Mouse (Mus musculus): ENCODE measurements around the gene Gps2. TPM values are rescaled to one million over a fixed set of nuclear protein-coding genes. Genes with fewer than 3 reads are reported as not detected.
"Not testable (repeated sequence)": the region's sequence is repeated elsewhere in the genome, so short reads cannot be mapped to it uniquely, and the experiment has no call there.

The Gps2 gene
- polyA plus RNA-seq, 1 experiment from 2014 or later = 79.6 TPM

- Histone ChIP-seq H3K4me3 (no peak overlapping the region), H3K9ac (replicated peaks) (no peak overlapping the region), H3K27ac (replicated peaks) (no peak overlapping the region), H3K9me3 (no peaks in the 10 kb centered on the region), H3K27me3 (no peaks in the 10 kb centered on the region), H3K4me1 (peaks cover 18% of the 10 kb centered on the region), H3K36me3 (no peaks in the 10 kb centered on the region), H3K4me2 (replicated peaks) (no peak overlapping the region)
- 92% methylated on average over 18 of the region's 18 CpGs for WGBS
- ATAC-seq (replicated peaks) = no peak
Observed at GRCm38 (mm10) chr11:69945997-69946891, 32.6 kb downstream of the Gps2 start.

DNA sequence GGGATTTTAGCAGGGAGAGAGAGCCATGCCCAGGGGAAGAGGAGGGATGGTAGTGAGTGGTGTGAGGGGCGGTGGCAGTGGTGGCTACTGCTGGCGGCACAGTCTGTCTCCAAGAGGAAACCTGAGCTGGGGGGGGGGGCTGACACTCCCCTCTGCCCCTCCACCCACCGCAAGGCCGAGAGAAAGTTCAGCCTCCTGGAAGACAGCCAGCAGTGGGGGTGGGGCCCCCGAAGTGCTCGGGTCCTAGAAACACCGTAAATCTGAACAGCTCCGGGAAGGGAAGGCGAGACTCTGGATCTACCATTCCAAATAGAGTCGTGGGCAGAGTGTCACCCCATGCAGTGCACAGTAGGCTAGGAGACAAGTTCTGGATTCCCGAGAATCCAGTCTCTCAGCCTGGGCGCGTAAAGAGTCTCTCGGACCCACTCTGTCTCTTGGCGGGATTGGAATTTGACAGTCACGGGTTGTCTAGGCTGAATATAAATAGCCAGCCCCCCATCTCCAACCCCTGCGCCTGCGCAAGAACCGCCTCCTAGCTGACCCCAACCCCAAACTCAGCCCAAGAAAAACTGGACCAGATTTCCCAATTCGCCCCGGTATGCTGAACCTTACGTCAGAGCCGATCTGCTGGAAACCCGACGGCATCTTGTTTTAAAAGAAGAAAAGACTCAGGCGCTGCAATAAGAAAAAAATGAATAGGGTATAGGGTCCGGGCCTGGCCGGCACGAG, 33.8 kb downstream of the Gps2 start:
- 2% methylated on average over 29 of the region's 29 CpGs for WGBS
- Histone ChIP-seq H3K4me3 (peak overlapping the region; percentile 42), H3K4me1 (peaks cover 18% of the 10 kb centered on the region), H3K9me3 (no peaks in the 10 kb centered on the region), H3K27ac (replicated peaks) (peak overlapping the region; percentile 64; the same call in 1 of the 2 replicates), H3K36me3 (no peaks in the 10 kb centered on the region), H3K4me2 (replicated peaks) (peak overlapping the region; percentile 48), H3K9ac (replicated peaks) (peak overlapping the region; percentile 34), H3K27me3 (no peaks in the 10 kb centered on the region)
- ATAC-seq (replicated peaks) = peak; percentile 44

DNA sequence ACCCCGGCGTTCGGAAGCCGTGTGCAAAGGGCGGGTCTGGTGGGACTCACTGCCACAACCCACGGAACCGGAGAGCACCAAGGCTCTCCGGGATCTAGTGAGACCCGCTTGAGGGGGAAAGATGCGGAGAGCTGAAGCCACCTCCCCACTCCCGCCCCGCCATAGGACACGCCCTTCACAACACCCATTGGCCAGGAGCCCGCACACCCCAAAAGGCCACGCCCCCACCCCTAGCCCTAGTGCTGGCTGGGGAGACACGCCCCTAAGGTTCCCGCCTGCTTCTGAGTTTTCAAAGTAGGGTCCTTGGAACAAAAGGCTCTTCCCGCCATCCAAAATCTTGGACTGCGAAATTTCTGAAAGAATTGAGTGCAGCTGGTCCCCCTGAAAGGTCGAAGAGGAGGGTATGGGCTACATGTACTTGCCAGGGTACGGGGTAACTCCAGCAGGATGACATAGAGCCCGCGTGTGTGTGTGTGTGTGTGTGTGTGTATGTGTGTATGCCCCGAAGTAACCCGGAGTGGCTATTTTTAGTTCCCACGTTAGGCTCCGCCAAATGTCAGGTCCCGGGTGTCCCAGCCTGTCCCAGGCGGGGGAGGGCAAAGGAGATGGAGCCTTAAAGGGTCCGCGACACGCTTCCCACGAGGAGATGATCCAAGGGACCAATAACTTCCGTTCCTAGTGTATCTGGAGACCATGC, 34.5 kb downstream of the Gps2 start, which contains the start of gene Slc2a4:
Gene Slc2a4, minus strand, starts transcription at position 123 of the 697 bp plus-strand sequence.
- H3K9ac ChIP-seq (replicated peaks) = peak within 1 kb of the TSS; percentile 34
- H3K27me3 ChIP-seq = no peaks in the 10 kb centered on the region
- H3K27ac ChIP-seq (replicated peaks) = peak within 1 kb of the TSS; percentile 64
- H3K36me3 ChIP-seq = no peaks in the 10 kb centered on the region
- H3K4me3 ChIP-seq = peak within 1 kb of the TSS; percentile 42
- WGBS = under 1% methylated on average over 34 of the region's 34 CpGs
- peaks cover 18% of the 10 kb centered on the region for H3K4me1 ChIP-seq
- peak within 1 kb of the TSS; percentile 48 for H3K4me2 ChIP-seq (replicated peaks)
- no peaks in the 10 kb centered on the region for H3K9me3 ChIP-seq
- peak; percentile 95 for ATAC-seq (replicated peaks)

DNA sequence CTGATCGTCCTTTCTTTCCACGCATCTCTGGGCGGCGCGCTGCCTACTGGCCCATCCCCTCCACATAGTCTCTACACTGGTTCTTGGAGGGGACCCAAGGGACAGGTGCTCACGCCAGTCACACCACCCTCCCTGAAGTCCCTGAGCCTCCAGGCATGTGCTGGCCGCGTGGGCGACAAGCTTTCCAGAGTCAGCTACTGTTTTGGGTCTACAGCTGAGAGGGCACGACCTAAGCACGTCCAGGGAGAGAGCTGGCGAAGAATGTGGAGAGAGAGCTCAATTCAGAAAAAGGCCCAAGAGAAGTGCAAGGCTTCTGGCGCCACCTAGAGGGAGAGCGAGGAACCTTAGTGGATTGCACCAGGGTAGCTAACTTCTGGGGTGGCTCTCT, 35.1 kb downstream of the Gps2 start:
- ATAC-seq (replicated peaks) = no peak; the same call in 1 of the 2 replicates
- Histone ChIP-seq H3K27me3 (no peaks in the 10 kb centered on the region), H3K4me3 (peak overlapping the region; percentile 42), H3K9me3 (no peaks in the 10 kb centered on the region), H3K36me3 (no peaks in the 10 kb centered on the region), H3K27ac (replicated peaks) (peak overlapping the region; percentile 64), H3K4me2 (replicated peaks) (peak overlapping the region; percentile 48), H3K9ac (replicated peaks) (peak overlapping the region; percentile 34; the same call in 1 of the 2 replicates), H3K4me1 (peaks cover 18% of the 10 kb centered on the region)
- 0% methylated on average over 14 of the region's 14 CpGs for WGBS

DNA sequence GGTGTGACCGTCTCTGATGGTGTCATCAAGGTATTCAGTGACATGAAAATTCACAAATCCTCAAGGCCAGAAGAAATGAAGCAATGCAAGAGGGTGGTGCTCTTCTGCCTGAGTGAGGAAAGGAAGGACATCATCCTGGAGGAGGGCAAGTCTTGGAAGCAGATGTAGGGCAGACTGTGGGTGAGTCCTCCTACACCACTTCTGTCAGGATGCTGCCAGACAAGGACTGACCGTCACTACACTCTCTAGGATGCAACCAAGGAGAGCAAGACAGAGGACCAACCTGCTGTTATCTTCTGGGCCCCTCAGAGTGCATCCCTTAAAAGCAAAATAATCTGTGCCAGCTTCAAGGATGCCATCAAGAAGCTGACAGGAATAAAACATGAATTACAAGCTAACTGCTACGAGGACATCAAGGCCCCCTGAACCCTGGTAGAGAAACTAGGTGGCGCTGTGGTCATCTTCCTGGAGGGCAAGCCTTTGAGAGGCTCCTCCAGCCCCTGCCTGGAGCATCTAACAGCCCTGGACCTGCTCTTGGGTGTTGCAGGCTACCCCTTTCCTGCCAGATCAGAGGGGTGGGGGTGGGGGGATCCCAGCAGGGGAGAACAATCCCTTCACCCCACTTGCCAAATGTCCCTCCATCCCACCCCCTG, 37.2 kb downstream of the Gps2 start:
- no peak overlapping the region for H3K4me3 ChIP-seq
- 38% methylated on average over 4 of the region's 4 CpGs for WGBS
- ATAC-seq (replicated peaks) = no peak

DNA sequence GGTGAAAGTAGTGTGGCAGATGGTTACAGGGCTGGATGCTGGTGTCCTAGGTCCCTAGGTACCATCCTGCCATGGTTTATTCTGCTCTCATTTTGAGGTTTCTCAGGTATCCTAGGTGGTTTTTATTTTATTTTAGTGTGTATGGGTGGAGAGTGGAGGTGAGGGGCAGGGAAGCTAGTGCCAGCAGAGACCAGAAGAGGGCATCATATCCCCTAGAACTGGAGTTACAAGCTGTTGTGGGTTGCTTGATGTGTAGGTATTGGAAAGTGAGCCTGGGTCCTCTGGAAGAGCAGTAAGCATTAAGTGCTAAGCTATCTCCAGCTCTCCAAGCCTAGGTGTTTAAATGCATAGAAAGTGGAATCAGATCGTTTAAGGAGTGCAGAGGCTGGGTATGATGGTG, 38.6 kb downstream of the Gps2 start:
- no peak overlapping the region for H3K27ac ChIP-seq (replicated peaks)
- no peak overlapping the region for H3K4me3 ChIP-seq
- WGBS = 47% methylated on average over 1 of the region's 1 CpGs
- no peaks in the 10 kb centered on the region for H3K36me3 ChIP-seq
- no peak overlapping the region for H3K4me2 ChIP-seq (replicated peaks)
- no peak for ATAC-seq (replicated peaks)
- H3K9ac ChIP-seq (replicated peaks) = no peak overlapping the region
- no peaks in the 10 kb centered on the region for H3K9me3 ChIP-seq
- no peaks in the 10 kb centered on the region for H3K27me3 ChIP-seq
- H3K4me1 ChIP-seq = peaks cover 15% of the 10 kb centered on the region

More for the DNA sequence above, 37.2 kb downstream of the Gps2 start:
- no peaks in the 10 kb centered on the region for H3K36me3 ChIP-seq
- H3K9me3 ChIP-seq = no peaks in the 10 kb centered on the region
- no peak overlapping the region for H3K9ac ChIP-seq (replicated peaks)
- H3K27ac ChIP-seq (replicated peaks) = no peak overlapping the region
- H3K4me2 ChIP-seq (replicated peaks) = no peak overlapping the region
- no peaks in the 10 kb centered on the region for H3K27me3 ChIP-seq
- H3K4me1 ChIP-seq = peaks cover 18% of the 10 kb centered on the region

DNA sequence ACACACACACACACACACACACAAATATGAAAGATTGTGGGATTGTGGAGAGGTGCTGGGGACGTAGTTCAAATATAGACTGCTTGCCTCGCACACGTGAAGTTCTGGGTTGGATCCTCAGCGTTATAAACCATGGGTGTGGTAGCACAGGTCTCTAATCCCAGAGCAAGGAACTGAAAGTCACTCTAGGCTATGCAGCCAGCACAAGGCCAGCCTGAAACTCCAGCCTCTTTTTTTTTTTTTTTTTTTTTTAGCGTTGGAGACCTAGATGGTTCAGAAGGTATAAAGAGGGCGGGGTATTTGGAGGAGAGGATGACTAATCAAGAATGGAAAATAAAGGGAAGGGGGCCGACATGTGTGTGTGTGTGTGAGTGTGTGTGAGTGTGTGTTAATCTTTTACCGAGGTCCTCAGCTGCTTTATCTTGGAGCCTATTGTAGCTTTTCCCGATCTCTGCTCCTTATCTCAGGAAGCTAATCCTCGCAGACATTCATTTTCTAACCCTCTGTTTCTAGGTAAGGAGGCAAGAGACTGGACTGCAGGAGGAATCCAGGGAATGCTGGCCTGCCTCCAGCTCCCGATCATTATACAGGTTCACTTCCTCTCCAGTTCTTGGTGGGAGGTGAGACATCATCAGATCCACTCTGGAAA, 39.7 kb downstream of the Gps2 start:
- Histone ChIP-seq H3K4me2 (replicated peaks) (no peak overlapping the region), H3K36me3 (no peaks in the 10 kb centered on the region), H3K4me1 (peaks cover 4% of the 10 kb centered on the region), H3K4me3 (no peak overlapping the region), H3K9ac (replicated peaks) (no peak overlapping the region), H3K27ac (replicated peaks) (no peak overlapping the region), H3K9me3 (no peaks in the 10 kb centered on the region), H3K27me3 (no peaks in the 10 kb centered on the region)
- ATAC-seq (replicated peaks) = no peak
- WGBS = 66% methylated on average over 11 of the region's 11 CpGs

DNA sequence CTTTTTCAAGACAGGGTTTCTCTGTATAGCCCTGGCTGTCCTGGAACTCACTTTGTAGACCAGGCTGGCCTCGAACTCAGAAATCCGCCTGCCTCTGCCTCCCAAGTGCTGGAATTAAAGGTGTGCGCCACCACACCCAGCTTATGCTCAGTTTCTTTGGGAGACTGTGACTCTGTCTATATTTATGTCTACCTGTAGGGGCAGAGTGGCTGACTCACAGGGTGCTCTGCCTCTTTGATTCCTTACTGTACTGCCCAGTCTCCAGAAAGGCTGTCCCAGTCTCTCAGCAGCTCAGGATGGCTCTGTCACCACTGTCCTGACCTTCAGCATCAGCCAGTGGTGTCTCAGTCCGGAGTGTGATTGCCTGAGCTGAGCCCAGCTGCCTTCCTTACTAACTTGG, 41.9 kb downstream of the Gps2 start:
- H3K9me3 ChIP-seq; H3K4me1 ChIP-seq; ATAC-seq (replicated peaks); H3K9ac ChIP-seq (replicated peaks); H3K36me3 ChIP-seq; H3K27ac ChIP-seq (replicated peaks); H3K4me3 ChIP-seq; H3K4me2 ChIP-seq (replicated peaks); H3K27me3 ChIP-seq: not testable (repeated sequence)
- WGBS = 79% methylated on average over 4 of the region's 4 CpGs

GRCm38 (mm10) chr11:69956218-69956617, 42.5 kb downstream of the Gps2 start:
- no peak for ATAC-seq (replicated peaks)
- no peaks in the 10 kb centered on the region for H3K9me3 ChIP-seq
- no peak overlapping the region for H3K9ac ChIP-seq (replicated peaks)
- 65% methylated on average over 1 of the region's 1 CpGs for WGBS
- H3K4me2 ChIP-seq (replicated peaks) = no peak overlapping the region
- H3K36me3 ChIP-seq = no peaks in the 10 kb centered on the region
- no peaks in the 10 kb centered on the region; the same call in 1 of the 2 replicates for H3K27me3 ChIP-seq
- no peak overlapping the region for H3K27ac ChIP-seq (replicated peaks)
- no peaks in the 10 kb centered on the region for H3K4me1 ChIP-seq
- H3K4me3 ChIP-seq = no peak overlapping the region

GRCm38 (mm10) chr11:69960616-69961015, 46.9 kb downstream of the Gps2 start:
- H3K27ac ChIP-seq (replicated peaks) = no peak overlapping the region
- no peaks in the 10 kb centered on the region for H3K9me3 ChIP-seq
- no peak overlapping the region for H3K4me3 ChIP-seq
- no peaks in the 10 kb centered on the region for H3K36me3 ChIP-seq
- peaks cover 35% of the 10 kb centered on the region for H3K27me3 ChIP-seq
- peaks cover 4% of the 10 kb centered on the region; the same call in 1 of the 2 replicates for H3K4me1 ChIP-seq
- 30% methylated on average over 5 of the region's 5 CpGs for WGBS
- no peak overlapping the region for H3K4me2 ChIP-seq (replicated peaks)
- no peak overlapping the region for H3K9ac ChIP-seq (replicated peaks)
- no peak for ATAC-seq (replicated peaks)

- ATAC-seq (replicated peaks) = no peak
- 52% methylated on average over 5 of the region's 5 CpGs for WGBS
Observed at GRCm38 (mm10) chr11:69961841-69962240, 48.2 kb downstream of the Gps2 start.

More at GRCm38 (mm10) chr11:69961841-69962240, 48.2 kb downstream of the Gps2 start:
- no peak overlapping the region for H3K4me3 ChIP-seq
- H3K9me3 ChIP-seq = no peaks in the 10 kb centered on the region
- H3K27ac ChIP-seq (replicated peaks) = no peak overlapping the region
- peaks cover 14% of the 10 kb centered on the region for H3K4me1 ChIP-seq
- H3K36me3 ChIP-seq = no peaks in the 10 kb centered on the region
- H3K9ac ChIP-seq (replicated peaks) = no peak overlapping the region
- no peak overlapping the region for H3K4me2 ChIP-seq (replicated peaks)
- peaks cover 47% of the 10 kb centered on the region for H3K27me3 ChIP-seq
